Mouse (Mus musculus): ENCODE results near the gene Gm36210.
"Not testable (repeated sequence)": the region's sequence is repeated elsewhere in the genome, so short reads cannot be mapped to it uniquely, and the experiment has no call there.

Gene Gm36210

DNA sequence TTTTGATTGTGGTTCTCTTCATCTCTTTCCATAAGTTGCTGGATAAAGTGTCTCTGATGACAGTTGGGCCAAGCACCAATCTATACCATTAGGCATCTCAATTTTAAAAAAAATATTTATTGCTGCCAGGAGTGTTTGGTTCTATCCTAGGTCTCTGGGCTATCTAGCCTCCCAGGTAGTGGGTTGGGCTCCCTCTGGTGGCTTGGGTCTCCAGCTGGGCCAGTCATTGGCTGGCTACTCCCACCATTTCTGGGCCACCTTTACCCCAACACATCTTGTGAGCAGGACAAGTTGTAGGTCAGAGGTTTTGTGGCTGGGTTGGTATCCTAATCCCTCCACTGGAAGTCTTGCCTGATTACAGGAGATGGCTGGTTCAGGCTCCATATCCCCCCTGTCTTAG, 28.1 kb downstream of the Gm36210 start:
- peak; percentile 51 to 56 for DNase-seq

GRCm38 (mm10) chr7:4877226-4877625, 29.1 kb downstream of the Gm36210 start:
- DNase-seq = no peak

GRCm38 (mm10) chr7:4876753-4877221, 29.5 kb downstream of the Gm36210 start, which contains the start of gene Isoc2a:
Isoc2a (plus strand) TSS chr7:4877153.
- DNase-seq = peak; percentile 83 to 90

DNA sequence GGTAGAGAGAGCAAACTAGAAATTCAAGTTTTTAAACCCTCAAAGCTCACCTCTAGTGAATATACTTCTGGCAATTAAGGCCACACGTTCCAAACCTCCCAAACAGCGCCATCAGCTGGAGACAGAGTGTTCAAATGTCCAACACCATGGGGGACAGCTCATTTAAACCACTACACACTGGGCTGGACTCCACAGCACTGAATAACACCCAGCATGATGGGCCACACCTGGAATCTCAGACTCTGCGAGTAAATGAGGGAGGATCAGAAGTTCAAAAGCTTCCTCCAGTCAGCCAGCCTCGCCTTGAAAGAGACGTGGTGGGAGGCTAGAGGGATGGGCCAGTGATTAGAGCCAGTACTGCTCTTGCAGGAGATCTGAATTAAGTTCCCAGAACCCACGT, 36.2 kb downstream of the Gm36210 start, which contains the start of gene Isoc2b:
TSS of gene Isoc2b (minus strand) at position 126 of the 400 bp plus-strand sequence.
- DNase-seq = no peak

GRCm38 (mm10) chr7:4866631-4867180, 39.6 kb downstream of the Gm36210 start:
- no peak for DNase-seq

- DNase-seq = peak; percentile 93 to 95
These were observed 40.5 kb downstream of the Gm36210 start for GRCm38 (mm10) chr7:4865579-4866493.

GRCm38 (mm10) chr7:4865090-4865489, 41.2 kb downstream of the Gm36210 start:
- peak; percentile 47 to 51 for DNase-seq

- no peak for DNase-seq
These were observed 42.0 kb downstream of the Gm36210 start for GRCm38 (mm10) chr7:4864130-4864845.

DNA sequence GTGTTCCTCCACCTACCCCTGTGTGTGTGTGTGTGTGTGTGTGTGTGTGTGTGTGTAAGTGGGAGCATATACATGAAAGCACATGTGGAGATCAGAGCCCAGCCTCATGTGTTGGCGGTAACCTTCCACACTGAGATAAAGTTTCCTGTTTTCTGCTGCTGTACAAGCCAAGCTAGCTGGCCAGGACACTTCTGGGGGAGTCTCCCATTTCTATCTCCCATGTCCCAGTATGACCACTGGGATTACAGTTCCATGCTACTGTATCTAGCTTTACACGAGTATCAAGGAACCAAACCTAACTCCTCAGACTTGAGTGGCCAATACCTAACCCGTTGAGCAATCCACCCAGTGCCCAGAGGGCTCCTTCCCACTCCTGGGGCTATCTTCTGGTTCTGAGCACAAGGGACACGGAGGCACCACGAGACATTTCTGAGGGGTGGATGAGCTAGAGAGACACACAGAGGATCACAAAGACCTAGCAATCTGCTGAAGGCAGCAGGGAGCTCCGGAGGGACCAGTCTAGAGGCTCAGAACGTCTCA, 42.7 kb downstream of the Gm36210 start:
- no peak for DNase-seq

GRCm38 (mm10) chr7:4863041-4863440, 43.3 kb downstream of the Gm36210 start:
- DNase-seq = no peak

DNA sequence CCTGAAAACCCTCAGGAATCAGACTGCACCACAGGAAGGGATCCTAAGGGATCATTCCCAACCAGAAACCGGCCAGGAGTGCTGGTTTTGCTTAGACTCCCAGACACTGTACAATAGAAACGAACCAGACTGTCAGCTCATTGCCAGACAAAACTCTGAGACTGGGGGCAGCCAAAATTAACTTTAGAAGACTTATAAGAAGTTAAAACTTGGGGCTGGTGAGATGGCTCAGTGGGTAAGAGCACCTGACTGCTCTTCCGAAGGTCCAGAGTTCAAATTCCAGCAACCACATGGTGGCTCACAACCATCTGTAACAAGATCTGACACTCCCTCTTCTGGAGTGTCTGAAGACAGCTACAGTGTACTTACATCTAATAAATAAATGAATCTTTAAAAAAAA, 45.4 kb downstream of the Gm36210 start:
- DNase-seq = not testable (repeated sequence)

DNA sequence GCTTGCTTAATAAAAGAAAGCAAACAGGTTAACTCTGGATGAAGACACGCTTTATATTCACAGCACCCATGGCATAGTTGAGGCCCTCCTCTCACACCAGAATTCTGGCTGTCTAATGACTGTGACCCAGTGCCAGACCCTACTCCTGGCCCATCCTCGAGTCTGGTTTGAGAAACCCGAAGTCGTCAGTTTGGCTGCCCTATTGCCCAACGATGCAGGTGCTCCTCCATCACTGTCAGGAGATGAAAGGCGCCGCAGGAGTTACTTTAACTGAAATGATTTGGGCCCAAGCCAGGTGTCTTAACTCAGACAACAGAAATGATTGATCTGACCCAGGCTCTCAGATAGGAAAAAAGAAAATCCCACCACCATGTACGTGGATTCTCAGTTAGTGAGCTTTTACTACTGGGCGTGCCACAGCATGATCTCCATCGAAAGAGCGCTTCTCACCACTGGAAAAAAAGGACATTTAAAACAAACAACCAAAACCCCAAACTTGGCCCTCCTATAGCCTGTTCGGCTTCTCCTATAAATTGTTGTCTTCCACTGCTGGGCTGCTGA, 46.8 kb downstream of the Gm36210 start:
- no peak for DNase-seq

DNA sequence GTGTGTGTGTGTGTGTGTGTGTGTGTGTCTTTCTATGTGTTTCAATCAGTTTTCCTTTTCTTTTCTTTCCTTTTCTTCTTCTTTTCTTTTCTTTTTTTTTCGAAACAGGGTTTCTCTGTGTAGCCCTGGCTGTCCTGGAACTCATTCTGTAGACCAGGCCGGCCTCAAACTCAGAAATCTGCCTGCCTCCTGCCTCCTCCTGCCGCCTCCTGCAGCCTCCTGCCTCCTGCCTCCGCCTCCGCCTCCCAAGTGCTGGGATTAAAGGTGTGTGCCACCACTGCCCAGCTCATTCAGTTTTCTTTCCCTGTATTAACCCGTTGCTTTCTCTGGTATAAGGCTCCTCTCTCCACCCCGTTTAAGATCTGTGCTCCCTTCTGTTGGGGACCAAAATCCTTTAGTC, 49.0 kb downstream of the Gm36210 start:
- no peak for DNase-seq

- no peak for DNase-seq
These were observed 49.8 kb downstream of the Gm36210 start for GRCm38 (mm10) chr7:4856508-4856907.

DNA sequence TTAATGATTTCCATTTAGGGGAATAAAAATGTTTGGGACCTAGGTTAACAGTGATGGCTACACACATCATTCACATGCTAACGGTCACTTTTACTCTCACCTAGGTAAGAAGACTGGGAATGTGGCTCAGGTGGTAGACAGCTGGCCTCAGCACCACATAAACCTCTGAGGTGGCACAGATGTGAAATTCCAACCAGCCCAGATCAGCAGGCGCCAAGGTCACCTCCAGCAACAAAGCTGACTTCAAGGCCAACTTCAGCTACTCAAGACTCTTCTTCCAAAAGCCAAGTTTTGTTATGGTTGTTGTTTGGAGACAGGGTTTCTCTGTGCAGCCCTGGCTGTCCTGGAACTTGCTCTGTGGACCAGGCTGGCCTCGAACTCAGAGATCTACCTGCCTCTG, 52.7 kb downstream of the Gm36210 start:
- no peak for DNase-seq

- no peak for DNase-seq
These were observed 55.0 kb downstream of the Gm36210 start for GRCm38 (mm10) chr7:4851315-4851688.

DNA sequence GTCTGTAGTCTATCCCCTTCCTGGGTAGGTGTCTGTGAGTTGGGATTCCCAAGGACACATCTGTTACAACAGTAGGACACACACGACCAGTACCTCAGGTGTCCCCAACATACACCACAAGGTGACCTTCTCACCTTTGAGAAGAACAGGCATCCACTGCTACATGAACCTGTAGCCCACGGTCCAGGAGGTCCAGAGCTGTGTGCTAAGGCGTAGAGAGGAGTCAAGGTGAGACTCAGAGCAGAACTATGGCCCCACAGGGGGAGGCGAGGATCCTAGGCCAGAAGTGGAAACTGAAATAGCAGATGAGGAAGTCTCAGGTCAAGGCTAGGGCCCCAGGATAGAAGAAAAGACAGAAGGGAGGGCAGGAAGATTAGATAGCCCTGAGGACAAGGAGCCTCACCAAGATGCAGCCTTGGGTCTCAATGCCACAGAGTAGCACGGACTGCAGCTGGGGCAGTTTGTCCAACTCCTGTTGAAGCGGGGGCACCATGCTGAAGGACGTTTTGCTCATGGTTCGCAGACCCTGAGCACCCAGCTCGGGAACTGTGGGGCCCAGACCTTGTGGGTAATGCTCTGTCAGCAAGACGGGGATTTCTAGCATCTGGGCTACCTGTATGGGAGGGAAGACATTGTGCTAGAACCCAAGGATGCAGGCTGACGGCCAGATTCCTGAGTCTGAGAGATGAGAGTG, 55.5 kb downstream of the Gm36210 start:
- no peak for DNase-seq

DNA sequence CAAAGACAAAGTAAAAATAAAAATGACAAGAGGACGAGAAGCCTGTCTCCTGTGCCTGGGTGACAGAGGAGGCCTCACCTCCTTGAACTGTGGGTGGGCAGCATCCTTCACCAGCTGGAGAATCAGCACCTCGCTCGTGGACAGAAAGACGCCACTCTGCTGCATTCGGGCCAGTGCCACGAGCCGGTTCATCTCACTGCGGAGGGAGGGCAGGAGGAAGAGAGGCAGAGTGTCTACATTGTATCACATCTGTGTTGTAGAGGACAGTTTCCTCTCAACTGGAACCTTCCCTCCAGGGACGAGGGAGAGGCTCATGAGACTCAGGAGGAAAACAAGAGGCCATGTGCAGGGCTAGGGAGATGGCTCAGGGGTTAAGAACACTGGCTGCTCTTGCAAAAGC, 56.9 kb downstream of the Gm36210 start:
- DNase-seq = no peak
